Mouse (Mus musculus) stomach, embryonic 14.5 days (tissue): ENCODE results near the gene Capza2. TPM values are rescaled to one million over a fixed set of nuclear protein-coding genes. Genes with fewer than 3 reads are reported as not detected.

Experiments
- ATAC-seq: fragments of 200-750 bp; cut with Nextera tagmentation; 2 replicates; pipeline ENCODE4 v1.8.0; 2017; ENCODE audit warnings: low read depth, moderate TSS enrichment; ENCODE audit not compliant: insufficient number of reproducible peaks, insufficient read depth, low FRiP score
- H3K27ac ChIP-seq: fragments of 300-500 bp; sonication (generic); 2 replicates; pipeline ENCODE4 v1.5.1; 2014; ENCODE audit warnings: mild to moderate bottlenecking, low read length, moderate library complexity, mixed read lengths
- H3K27me3 ChIP-seq: fragments of 300-500 bp; sonication (generic); 2 replicates; pipeline ENCODE4 v1.6.1; 2014; ENCODE audit warnings: low read length, control low read depth, mixed read lengths; ENCODE audit not compliant: control insufficient read depth, insufficient read depth
- H3K36me3 ChIP-seq: fragments of 300-500 bp; sonication (generic); 2 replicates; pipeline ENCODE4 v1.6.1; 2014; ENCODE audit warnings: mild to moderate bottlenecking, control low read depth, low read length, moderate library complexity, mixed read lengths; ENCODE audit not compliant: control insufficient read depth, insufficient read depth
- H3K4me1 ChIP-seq: fragments of 300-500 bp; sonication (generic); 2 replicates; pipeline ENCODE4 v1.6.1; 2014; ENCODE audit warnings: low read length, control low read depth, mixed read lengths; ENCODE audit not compliant: control insufficient read depth, insufficient read depth
- H3K4me2 ChIP-seq: fragments of 300-500 bp; sonication (generic); replicated peaks from 2 replicates; pipeline ENCODE4 v1.6.1; 2014; ENCODE audit warnings: low read depth, low read length, control low read depth
- H3K4me3 ChIP-seq: fragments of 300-500 bp; sonication (generic); 2 replicates; pipeline ENCODE4 v1.5.1; 2014; ENCODE audit warnings: low read depth, low read length, control low read depth
- H3K9ac ChIP-seq: fragments of 300-500 bp; sonication (generic); replicated peaks from 2 replicates; pipeline ENCODE4 v1.6.1; 2014; ENCODE audit warnings: low read depth, mild to moderate bottlenecking, control low read depth, low read length, moderate library complexity, mixed read lengths
- H3K9me3 ChIP-seq: fragments of 300-500 bp; sonication (generic); 2 replicates; pipeline ENCODE4 v1.6.1; 2016; ENCODE audit warnings: low read depth, low read length, control low read depth; ENCODE audit not compliant: control insufficient read depth
- WGBS: fragments of 180-500 bp; shearing (Covaris S2); extraction: QIAGEN DNeasy Blood & Tissue Kit; methylation state at CpG from one replicate; pipeline ENCODE4 v1.1.7; 2014; 5-methylcytosine and 5-hydroxymethylcytosine counted together
- polyA plus RNA-seq: library from polyadenylated mRNA; unstranded; fragments of >200 nt; fragmentation: Nextera tagmentation; extraction: Ambion mirVana; gene quantifications from 2 replicates; pipeline ENCODE4 v1.2.1, GENCODE M21; 2014

Capza2 gene
- polyA plus RNA-seq, 1 experiment from 2014 or later = 242 TPM

DNA sequence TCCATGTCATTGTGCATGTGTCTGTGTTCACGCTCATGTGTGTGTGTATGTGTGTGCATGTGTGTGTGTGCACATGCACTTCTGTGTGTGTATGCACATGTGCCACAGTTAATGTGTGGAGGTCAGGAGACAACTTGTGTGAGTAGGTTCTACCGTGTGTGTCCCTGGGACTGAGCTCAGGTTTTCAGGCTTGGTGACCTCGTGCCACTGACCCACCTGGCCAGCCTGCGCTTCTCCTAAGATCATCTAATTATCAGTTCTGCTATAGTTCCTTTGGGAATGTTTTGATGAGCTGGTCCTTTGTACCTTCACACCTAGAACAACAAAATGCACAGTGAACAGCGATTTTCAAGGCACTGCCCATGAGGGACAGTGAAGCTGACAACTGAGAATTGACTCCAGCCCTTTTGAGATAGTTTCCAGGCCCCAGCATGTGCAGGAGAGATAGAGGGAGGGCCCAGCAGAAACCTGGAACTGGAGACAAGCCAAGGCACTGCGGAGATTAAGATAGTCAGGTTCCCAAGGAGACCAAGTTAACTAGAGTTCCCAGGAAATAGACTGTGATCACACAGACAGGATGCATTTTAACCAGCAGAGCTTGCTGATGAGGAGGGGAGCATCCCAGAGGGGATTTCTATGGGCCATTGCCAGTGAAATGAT is 44.4 kb downstream of the Capza2 start:
- H3K9me3 ChIP-seq = peaks cover 6% of the 10 kb centered on the region; the same call in 1 of the 2 replicates
- WGBS = 83% methylated on average over 6 of the region's 6 CpGs
- no peak overlapping the region for H3K9ac ChIP-seq
- H3K4me2 ChIP-seq = no peak overlapping the region
- no peaks in the 10 kb centered on the region for H3K4me1 ChIP-seq
- no peak; the same call in 1 of the 2 replicates for ATAC-seq
- no peaks in the 10 kb centered on the region for H3K36me3 ChIP-seq
- H3K27ac ChIP-seq = no peak overlapping the region
- no peak overlapping the region for H3K4me3 ChIP-seq
- no peaks in the 10 kb centered on the region for H3K27me3 ChIP-seq

GRCm38 (mm10) chr6:17681810-17682209 is 45.8 kb downstream of the Capza2 start:
- Histone ChIP-seq H3K4me3 (no peak overlapping the region), H3K9ac (no peak overlapping the region), H3K27me3 (no peaks in the 10 kb centered on the region), H3K27ac (no peak overlapping the region), H3K36me3 (no peaks in the 10 kb centered on the region), H3K4me2 (no peak overlapping the region), H3K9me3 (peaks cover 6% of the 10 kb centered on the region; the same call in 1 of the 2 replicates), H3K4me1 (no peaks in the 10 kb centered on the region)
- ATAC-seq = no peak
- 95% methylated on average over 8 of the region's 8 CpGs for WGBS

DNA sequence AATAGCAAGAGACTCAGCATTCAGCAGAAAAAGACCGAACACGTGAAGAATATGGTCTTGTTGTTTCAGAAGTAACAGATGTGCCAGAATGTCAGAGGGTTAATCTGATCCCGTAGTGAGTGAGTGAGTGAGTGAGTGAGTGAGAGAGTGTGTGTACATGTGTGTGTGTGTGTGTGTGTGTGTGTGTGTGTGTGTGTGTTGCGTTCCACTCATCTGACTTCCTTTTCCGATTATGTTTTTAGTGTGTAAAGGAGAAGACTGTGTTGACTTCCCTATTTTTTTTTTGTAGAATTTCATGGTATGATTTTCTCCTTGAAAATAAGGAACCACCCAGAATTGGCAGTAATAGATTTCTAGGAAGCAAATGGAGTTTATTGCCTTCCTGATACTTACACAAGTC is 52.6 kb downstream of the Capza2 start:
- H3K9me3 ChIP-seq = no peaks in the 10 kb centered on the region
- H3K27me3 ChIP-seq = no peaks in the 10 kb centered on the region
- no peak overlapping the region for H3K27ac ChIP-seq
- H3K36me3 ChIP-seq = no peaks in the 10 kb centered on the region
- ATAC-seq = no peak
- H3K4me2 ChIP-seq = no peak overlapping the region
- WGBS = 77% methylated on average over 5 of the region's 5 CpGs
- no peaks in the 10 kb centered on the region for H3K4me1 ChIP-seq
- H3K4me3 ChIP-seq = no peak overlapping the region
- no peak overlapping the region for H3K9ac ChIP-seq

GRCm38 (mm10) chr6:17692647-17693046 is 56.6 kb downstream of the Capza2 start, which contains the start of gene St7:
Gene St7 (plus strand): TSS chr6:17692933.
- WGBS = 52% methylated on average over 7 of the region's 7 CpGs
- Histone ChIP-seq H3K9ac (peak within 1 kb of the TSS; percentile 87), H3K36me3 (no peaks in the 10 kb centered on the region), H3K27me3 (no peaks in the 10 kb centered on the region), H3K9me3 (no peaks in the 10 kb centered on the region), H3K4me1 (peaks cover 7% of the 10 kb centered on the region), H3K4me2 (peak within 1 kb of the TSS; percentile 56), H3K27ac (peak within 1 kb of the TSS; percentile 91), H3K4me3 (peak within 1 kb of the TSS; percentile 58)
- ATAC-seq = no peak

- H3K9me3 ChIP-seq = no peaks in the 10 kb centered on the region
- peaks cover 7% of the 10 kb centered on the region for H3K4me1 ChIP-seq
- H3K9ac ChIP-seq = peak overlapping the region; percentile 87
- peak overlapping the region; percentile 58 for H3K4me3 ChIP-seq
- H3K36me3 ChIP-seq = no peaks in the 10 kb centered on the region
- H3K27me3 ChIP-seq = no peaks in the 10 kb centered on the region
- ATAC-seq = peak; percentile 77
- H3K4me2 ChIP-seq = peak overlapping the region; percentile 56
- under 1% methylated on average over 88 of the region's 97 CpGs for WGBS
- H3K27ac ChIP-seq = peak overlapping the region; percentile 91
These were observed 57.9 kb downstream of the Capza2 start for GRCm38 (mm10) chr6:17693726-17694549.

DNA sequence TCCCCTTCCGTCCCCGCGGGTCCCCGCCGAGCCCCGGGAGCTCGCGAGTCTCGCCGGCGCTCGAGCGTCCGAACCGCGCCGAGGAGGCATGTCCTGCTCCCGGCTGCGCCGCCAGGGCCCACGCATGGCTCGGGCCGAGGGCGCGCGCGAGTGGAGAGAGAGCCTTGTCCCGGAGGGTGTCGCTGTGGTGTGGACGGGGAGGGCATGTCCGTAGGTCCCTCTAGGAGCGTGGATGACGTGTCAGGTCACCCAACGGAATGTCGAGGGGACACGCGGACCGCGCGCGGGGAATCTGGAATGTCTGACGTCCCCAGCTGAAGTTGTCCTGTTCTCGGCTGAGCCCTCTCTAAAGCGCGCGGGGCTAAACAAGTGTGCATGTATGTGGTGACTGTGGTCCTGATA is 58.5 kb downstream of the Capza2 start:
- Histone ChIP-seq H3K36me3 (no peaks in the 10 kb centered on the region), H3K9ac (peak overlapping the region; percentile 87), H3K9me3 (no peaks in the 10 kb centered on the region), H3K4me3 (peak overlapping the region; percentile 58), H3K4me1 (peaks cover 7% of the 10 kb centered on the region), H3K4me2 (peak overlapping the region; percentile 56), H3K27ac (peak overlapping the region; percentile 91), H3K27me3 (no peaks in the 10 kb centered on the region)
- peak; percentile 80 for ATAC-seq
- WGBS = under 1% methylated on average over 42 of the region's 46 CpGs

GRCm38 (mm10) chr6:17696321-17696734 is 60.3 kb downstream of the Capza2 start:
- no peak overlapping the region for H3K4me2 ChIP-seq
- H3K27me3 ChIP-seq = no peaks in the 10 kb centered on the region
- H3K27ac ChIP-seq = no peak overlapping the region
- H3K9ac ChIP-seq = no peak overlapping the region
- WGBS = 55% methylated on average over 5 of the region's 5 CpGs
- H3K9me3 ChIP-seq = no peaks in the 10 kb centered on the region
- no peaks in the 10 kb centered on the region for H3K36me3 ChIP-seq
- no peak overlapping the region for H3K4me3 ChIP-seq
- ATAC-seq = no peak
- peaks cover 9% of the 10 kb centered on the region for H3K4me1 ChIP-seq

DNA sequence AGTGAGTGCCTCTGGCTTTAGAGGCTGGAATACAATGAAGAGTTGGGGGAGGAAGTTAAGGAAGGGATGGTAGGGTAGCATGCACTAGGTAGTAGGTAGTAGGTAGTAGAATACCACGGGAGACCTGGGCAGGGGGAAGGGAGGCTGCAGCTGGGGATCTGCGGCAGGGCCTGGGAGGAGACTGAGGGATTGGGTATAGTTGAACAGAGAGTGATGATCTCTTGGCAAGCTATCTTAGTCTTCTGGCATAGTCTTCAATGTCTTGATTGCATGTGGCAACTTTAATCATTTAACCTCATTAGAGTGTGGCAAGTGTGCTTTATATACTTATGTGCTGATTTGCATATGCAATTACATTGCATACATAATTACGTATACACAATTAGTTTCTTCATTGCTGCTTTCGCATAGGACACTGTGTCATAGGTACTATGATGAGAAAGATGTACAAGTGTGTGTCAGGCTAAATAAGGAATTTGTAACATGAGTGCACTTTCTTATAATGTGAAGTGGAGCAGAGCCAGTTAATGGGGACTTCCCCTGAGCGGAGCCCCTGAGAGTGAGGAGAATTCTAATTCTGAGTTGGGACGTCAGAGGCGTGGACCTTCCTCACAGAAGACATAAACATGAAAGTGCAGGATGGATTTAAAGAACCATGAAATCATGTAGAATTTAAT is 65.0 kb downstream of the Capza2 start:
- Histone ChIP-seq H3K9me3 (no peaks in the 10 kb centered on the region), H3K36me3 (no peaks in the 10 kb centered on the region), H3K27ac (no peak overlapping the region), H3K4me2 (no peak overlapping the region), H3K4me3 (no peak overlapping the region), H3K4me1 (0 out of 2 replicates have a peak, but pooled peaks cover 5% of the 10 kb centered on the region), H3K9ac (no peak overlapping the region), H3K27me3 (no peaks in the 10 kb centered on the region)
- no peak for ATAC-seq
- WGBS = 61% methylated on average over 7 of the region's 7 CpGs
